Mouse (Mus musculus) layer of hippocampus, postnatal 36 days (tissue): ENCODE measurements around the gene Gm4064. TPM values are rescaled to one million over a fixed set of nuclear protein-coding genes. Genes with fewer than 3 reads are reported as not detected.
"Not testable (repeated sequence)": the region's sequence is repeated elsewhere in the genome, so short reads cannot be mapped to it uniquely, and the experiment has no call there.

Source experiments
- DNase-seq, 2 experiments: peaks; one replicate each; pipeline ENCODE4 v3.0.0; 2022
- total RNA-seq, 2 experiments: library from RNA; stranded (reverse); gene quantifications; 2 replicates each; pipeline ENCODE4 v1.2.3; 2021

The Gm4064 gene
- total RNA-seq: not detected

GRCm38 (mm10) chrY:2796105-2796504 lies at the start of gene Gm4064:
TSS of gene Gm4064 (minus strand) at chrY:2796205.
- DNase-seq: not testable (repeated sequence)

GRCm38 (mm10) chrY:2830380-2830779 lies 34.4 kb upstream of the Gm4064 start, which contains the start of the genes Rbmy and Gm10256:
TSS of gene Rbmy (plus strand) at chrY:2830680.
TSS of gene Gm10256 (plus strand) at chrY:2830699.
- not testable (repeated sequence) for DNase-seq

Other genes starting within 250 kb of the Gm4064 start
- gene H2al2c, start 197.1 kb downstream of the Gm4064 start, total RNA-seq: not detected
- gene Sry, start 132.5 kb downstream of the Gm4064 start, total RNA-seq: not detected
- not detected for gene H2al2b, start 75.5 kb downstream of the Gm4064 start, total RNA-seq
- gene Rbmy, start 34.5 kb upstream of the Gm4064 start, total RNA-seq: not detected
- gene Gm10256, start 34.5 kb upstream of the Gm4064 start, total RNA-seq: not detected
- gene Gm10352, start 104.8 kb upstream of the Gm4064 start, total RNA-seq: not detected
- not detected for gene Gm29289, start 136.4 kb upstream of the Gm4064 start, total RNA-seq